Mouse (Mus musculus): ENCODE results near the gene Piwil4. TPM values are rescaled to one million over a fixed set of nuclear protein-coding genes. Genes with fewer than 3 reads are reported as not detected.

Gene Piwil4
- polyA plus RNA-seq, 2 experiments: 0.08 TPM; not detected in 1

DNA sequence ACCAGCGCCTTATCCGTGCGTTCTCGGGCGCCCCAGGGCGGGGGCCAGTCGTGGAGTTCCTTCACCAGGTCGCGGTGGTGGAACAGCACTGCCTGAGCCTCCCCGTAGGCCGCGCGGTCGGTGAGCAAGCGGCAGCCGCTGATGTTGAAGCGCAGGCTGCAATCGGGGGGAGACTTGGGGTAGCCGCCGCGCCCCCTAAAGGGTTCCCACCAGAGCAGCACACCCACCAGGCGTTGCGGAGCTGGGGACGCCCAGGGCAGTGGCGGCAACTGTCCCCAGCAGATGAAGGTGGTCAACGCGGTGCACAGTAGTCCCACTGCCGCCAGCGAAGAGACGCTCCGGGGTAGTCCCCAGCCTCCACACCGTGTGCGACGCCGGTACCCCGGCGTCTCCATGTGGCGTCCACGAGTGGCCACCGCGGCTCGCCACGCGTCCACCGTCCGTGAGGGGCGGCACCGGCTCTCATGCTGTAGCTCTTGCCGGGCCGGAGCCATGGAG is 11.0 kb upstream of the Piwil4 start:
- no peak for DNase-seq (ENCODE audit: low read depth in 3 of 3, low spot score in 3 of 3)
- 1% methylated on average over 50 of the region's 50 CpGs for WGBS (ENCODE audit: insufficient replicate concordance)

DNA sequence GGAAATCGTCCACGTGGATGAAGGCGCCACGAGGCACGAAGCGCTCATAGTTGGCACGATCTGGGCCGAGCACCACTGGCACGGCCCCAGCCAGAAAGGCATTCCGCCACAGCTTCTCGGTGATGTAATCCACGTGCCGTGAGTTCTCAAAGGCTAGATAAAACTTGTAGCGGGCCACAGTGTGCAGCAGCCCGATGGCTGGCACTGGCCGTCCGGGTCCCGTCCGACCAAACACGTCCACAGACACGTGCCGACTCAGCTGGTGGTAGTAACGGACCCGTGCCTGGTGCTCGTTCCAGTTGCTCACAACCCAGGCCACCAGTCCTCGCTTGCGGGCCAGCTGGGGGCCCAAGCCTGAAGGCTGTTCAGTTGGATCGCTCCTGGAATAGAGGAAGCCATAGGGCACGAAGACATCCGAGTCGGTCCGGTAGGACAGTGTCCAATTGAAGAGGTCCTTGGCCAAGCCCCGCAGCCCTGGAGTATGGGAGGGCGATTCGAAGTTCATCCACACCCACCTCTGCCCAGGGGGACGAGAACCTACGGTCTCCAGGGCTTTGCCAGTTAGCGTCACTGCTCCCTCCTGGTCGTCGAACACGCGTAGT is 10.5 kb upstream of the Piwil4 start:
- ATAC-seq (ENCODE audit: insufficient read depth): peak; percentile 8; the same call in 1 of the 2 replicates
- H3K27ac ChIP-seq: no peak overlapping the region
- no peaks in the 10 kb centered on the region for H3K4me1 ChIP-seq (replicated peaks; ENCODE audit: control insufficient read depth in 2 of 2, insufficient read depth in 2 of 2, low read length in 1 of 2)
- H3K36me3 ChIP-seq (replicated peaks; ENCODE audit: control insufficient read depth, insufficient read depth, low read depth): no peaks in the 10 kb centered on the region
- no peak overlapping the region for H3K9ac ChIP-seq (replicated peaks)
- H3K4me3 ChIP-seq (ENCODE audit: insufficient read depth in 1 of 2, low read depth in 2 of 2, low read length in 2 of 2): peak overlapping the region; percentile 40 to 46; a peak in 3 of 4 replicates
- H3K27me3 ChIP-seq (ENCODE audit: control insufficient read depth, insufficient read depth, low read length): peaks cover 4% of the 10 kb centered on the region
- H3K9me3 ChIP-seq (ENCODE audit: control insufficient read depth, low read length): no peaks in the 10 kb centered on the region
- no peak for DNase-seq (ENCODE audit: low read depth in 3 of 3, low spot score in 3 of 3)
- 51% methylated on average over 42 of the region's 42 CpGs for WGBS (ENCODE audit: insufficient replicate concordance)
- TF ChIP-seq CTCF (IDR thresholded peaks at IDR 0.05; ENCODE audit: low read depth) (no peak), EP300 (IDR thresholded peaks at IDR 0.05; ENCODE audit: low read depth) (no peak)
- peak overlapping the region; percentile 66 for H3K4me2 ChIP-seq (ENCODE audit: low read depth)

More for the DNA sequence above, 11.0 kb upstream of the Piwil4 start:
- Histone ChIP-seq H3K9ac (replicated peaks) (peak overlapping the region; percentile 18; the same call in 1 of the 2 replicates), H3K27me3 (ENCODE audit: control insufficient read depth, insufficient read depth, low read length) (peaks cover 4% of the 10 kb centered on the region), H3K4me2 (ENCODE audit: low read depth) (peak overlapping the region; percentile 66), H3K27ac (no peak overlapping the region), H3K4me1 (replicated peaks; ENCODE audit: control insufficient read depth in 2 of 2, insufficient read depth in 2 of 2, low read length in 1 of 2) (no peaks in the 10 kb centered on the region), H3K4me3 (ENCODE audit: insufficient read depth in 1 of 2, low read depth in 2 of 2, low read length in 2 of 2) (peak overlapping the region; percentile 40 to 46), H3K9me3 (ENCODE audit: control insufficient read depth, low read length) (no peaks in the 10 kb centered on the region), H3K36me3 (replicated peaks; ENCODE audit: control insufficient read depth, insufficient read depth, low read depth) (no peaks in the 10 kb centered on the region)
- ATAC-seq (ENCODE audit: insufficient read depth): peak; percentile 15; the same call in 1 of the 2 replicates
- TF ChIP-seq EP300 (IDR thresholded peaks at IDR 0.05; ENCODE audit: low read depth): no peak
- TF ChIP-seq CTCF (IDR thresholded peaks at IDR 0.05; ENCODE audit: low read depth): no peak

DNA sequence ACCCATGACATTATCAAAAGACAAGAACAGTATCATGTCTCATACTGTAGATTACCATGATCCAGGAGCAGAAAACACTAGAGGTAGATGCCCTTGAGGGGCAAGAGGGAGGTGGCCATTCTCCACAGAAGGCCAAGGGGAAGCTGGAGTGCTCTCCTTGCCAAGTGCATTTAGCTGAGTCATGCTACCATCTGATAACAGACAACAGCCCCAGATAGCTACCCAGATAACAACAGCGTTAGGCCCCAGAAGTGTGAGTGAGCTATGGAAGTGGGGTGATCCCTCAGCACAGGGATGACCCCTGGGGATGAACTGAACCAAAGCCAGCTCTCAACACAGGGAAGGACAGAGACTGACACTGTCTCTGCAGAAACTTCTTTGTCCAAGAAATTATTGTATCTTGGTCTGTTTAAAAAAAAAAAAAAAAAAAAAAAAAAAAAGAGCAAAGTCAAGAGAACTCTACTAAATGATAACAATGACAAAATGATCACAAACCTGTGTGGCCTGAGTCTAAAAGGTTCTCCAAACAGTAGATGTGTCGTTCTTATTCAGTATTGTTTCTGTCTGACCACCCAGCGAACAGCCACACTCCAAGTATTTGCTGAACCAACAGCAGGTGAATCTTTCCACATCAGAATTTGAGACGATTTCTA is 909 bp downstream of the Piwil4 start:
- no peaks in the 10 kb centered on the region for H3K4me1 ChIP-seq (replicated peaks; ENCODE audit: control insufficient read depth in 2 of 2, insufficient read depth in 2 of 2, low read length in 1 of 2)
- no peak overlapping the region for H3K27ac ChIP-seq
- no peak overlapping the region for H3K9ac ChIP-seq (replicated peaks)
- H3K4me3 ChIP-seq (ENCODE audit: insufficient read depth in 1 of 2, low read depth in 2 of 2, low read length in 2 of 2): no peak overlapping the region
- TF ChIP-seq EP300 (IDR thresholded peaks at IDR 0.05; ENCODE audit: low read depth): no peak
- TF ChIP-seq CTCF (IDR thresholded peaks at IDR 0.05; ENCODE audit: low read depth): no peak
- no peak for DNase-seq (ENCODE audit: low read depth in 3 of 3, low spot score in 3 of 3)
- H3K9me3 ChIP-seq (ENCODE audit: control insufficient read depth, low read length): no peaks in the 10 kb centered on the region
- no peaks in the 10 kb centered on the region for H3K36me3 ChIP-seq (replicated peaks; ENCODE audit: control insufficient read depth, insufficient read depth, low read depth)
- H3K27me3 ChIP-seq (ENCODE audit: control insufficient read depth, insufficient read depth, low read length): no peaks in the 10 kb centered on the region
- ATAC-seq (ENCODE audit: insufficient read depth): no peak
- H3K4me2 ChIP-seq (ENCODE audit: low read depth): no peak overlapping the region
- WGBS (ENCODE audit: insufficient replicate concordance): 47% methylated on average over 4 of the region's 4 CpGs

DNA sequence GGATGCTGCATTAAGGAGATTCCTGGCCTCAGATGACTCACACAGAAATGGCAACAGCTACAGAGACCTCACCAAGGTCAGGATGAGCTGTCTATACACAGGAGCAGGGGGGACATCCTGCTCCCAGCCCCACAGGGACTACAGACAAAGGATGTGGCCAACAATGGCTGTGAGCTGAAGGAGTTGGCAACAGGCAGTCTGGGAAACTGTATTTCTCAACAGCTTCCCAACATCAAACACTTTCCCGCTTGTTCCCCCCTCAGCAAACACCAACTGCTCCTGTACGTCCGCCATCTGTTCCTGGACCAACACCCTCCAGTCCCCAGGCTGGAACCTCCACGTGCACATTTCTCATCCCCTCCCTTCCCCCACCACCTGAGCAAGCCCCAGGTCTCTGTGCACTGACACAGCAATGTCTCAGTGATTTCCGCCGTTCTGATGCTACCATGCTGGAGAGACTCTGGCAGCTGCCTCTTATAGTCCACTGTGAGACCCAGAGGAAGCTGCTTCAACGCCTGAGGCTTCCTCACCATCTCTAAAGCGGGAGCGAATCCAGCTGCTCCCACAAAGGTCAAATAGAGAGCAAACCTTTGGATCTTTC is 9.5 kb downstream of the Piwil4 start:
- no peaks in the 10 kb centered on the region; a peak in 1 of 4 replicates for H3K4me1 ChIP-seq (replicated peaks; ENCODE audit: control insufficient read depth in 2 of 2, insufficient read depth in 2 of 2, low read length in 1 of 2)
- no peaks in the 10 kb centered on the region for H3K9me3 ChIP-seq (ENCODE audit: control insufficient read depth, low read length)
- H3K27me3 ChIP-seq (ENCODE audit: control insufficient read depth, insufficient read depth, low read length): no peaks in the 10 kb centered on the region
- H3K27ac ChIP-seq: no peak overlapping the region
- no peak for TF ChIP-seq EP300 (IDR thresholded peaks at IDR 0.05; ENCODE audit: low read depth)
- TF ChIP-seq CTCF (IDR thresholded peaks at IDR 0.05; ENCODE audit: low read depth): no peak
- 46% methylated on average over 9 of the region's 9 CpGs for whole genome bisulfite sequencing (ENCODE audit: insufficient replicate concordance)
- H3K4me2 ChIP-seq (ENCODE audit: low read depth): no peak overlapping the region
- no peak overlapping the region for H3K4me3 ChIP-seq (ENCODE audit: insufficient read depth in 1 of 2, low read depth in 2 of 2, low read length in 2 of 2)
- no peak for DNase-seq (ENCODE audit: low read depth in 3 of 3, low spot score in 3 of 3)
- no peak overlapping the region for H3K9ac ChIP-seq (replicated peaks)
- no peaks in the 10 kb centered on the region for H3K36me3 ChIP-seq (replicated peaks; ENCODE audit: control insufficient read depth, insufficient read depth, low read depth)
- ATAC-seq (ENCODE audit: insufficient read depth): no peak

DNA sequence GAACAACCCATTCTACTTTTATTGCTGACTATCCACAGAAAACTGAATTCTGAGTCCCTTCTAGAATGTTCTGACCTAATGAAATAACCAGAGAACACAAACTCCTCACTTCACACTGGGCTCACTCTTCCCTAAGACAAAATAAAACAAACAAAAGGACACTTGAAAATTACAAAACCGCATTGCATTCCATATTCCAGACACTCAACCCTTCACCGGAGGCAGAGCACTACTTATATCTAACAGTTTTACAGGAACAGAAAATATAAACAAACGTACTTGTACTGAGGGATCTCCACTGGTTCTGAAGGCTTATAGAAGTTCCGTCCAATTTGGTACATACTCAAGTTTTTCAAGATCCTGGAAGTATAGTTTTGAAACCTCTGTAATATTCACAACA is 12.2 kb downstream of the Piwil4 start:
- Histone ChIP-seq H3K36me3 (replicated peaks; ENCODE audit: control insufficient read depth, insufficient read depth, low read depth) (no peaks in the 10 kb centered on the region), H3K9ac (replicated peaks) (no peak overlapping the region), H3K27ac (no peak overlapping the region), H3K4me2 (ENCODE audit: low read depth) (no peak overlapping the region), H3K27me3 (ENCODE audit: control insufficient read depth, insufficient read depth, low read length) (no peaks in the 10 kb centered on the region), H3K4me3 (ENCODE audit: insufficient read depth in 1 of 2, low read depth in 2 of 2, low read length in 2 of 2) (no peak overlapping the region), H3K4me1 (replicated peaks; ENCODE audit: control insufficient read depth in 2 of 2, insufficient read depth in 2 of 2, low read length in 1 of 2) (peaks cover 0 to 2% of the 10 kb centered on the region in 2 experiments; a peak in 1 of 4 replicates), H3K9me3 (ENCODE audit: control insufficient read depth, low read length) (no peaks in the 10 kb centered on the region)
- ATAC-seq (ENCODE audit: insufficient read depth) (no peak), DNase-seq (ENCODE audit: low read depth in 3 of 3, low spot score in 3 of 3) (no peak)
- 58% methylated on average over 4 of the region's 4 CpGs for WGBS (ENCODE audit: insufficient replicate concordance)
- TF ChIP-seq CTCF (IDR thresholded peaks at IDR 0.05; ENCODE audit: low read depth) (no peak), EP300 (IDR thresholded peaks at IDR 0.05; ENCODE audit: low read depth) (no peak)
